Mouse (Mus musculus) kidney, adult 2 months (tissue): ENCODE results near the gene Zscan5b.

Experiments
- CTCF ChIP-seq: fragments of 200-500 bp; conservative IDR thresholded peaks from 2 replicates; pipeline ENCODE4 v1.5.1; 2011; ENCODE audit warnings: low read depth, mild to moderate bottlenecking, control low read depth, low read length, moderate library complexity, mixed read lengths; ENCODE audit not compliant: insufficient read depth, insufficient read length
- POLR2A ChIP-seq: fragments of 200-500 bp; IDR thresholded peaks from one replicate; pipeline ENCODE4 v1.6.1; 2011; ENCODE audit warnings: low read depth, low read length, control low read depth

DNA sequence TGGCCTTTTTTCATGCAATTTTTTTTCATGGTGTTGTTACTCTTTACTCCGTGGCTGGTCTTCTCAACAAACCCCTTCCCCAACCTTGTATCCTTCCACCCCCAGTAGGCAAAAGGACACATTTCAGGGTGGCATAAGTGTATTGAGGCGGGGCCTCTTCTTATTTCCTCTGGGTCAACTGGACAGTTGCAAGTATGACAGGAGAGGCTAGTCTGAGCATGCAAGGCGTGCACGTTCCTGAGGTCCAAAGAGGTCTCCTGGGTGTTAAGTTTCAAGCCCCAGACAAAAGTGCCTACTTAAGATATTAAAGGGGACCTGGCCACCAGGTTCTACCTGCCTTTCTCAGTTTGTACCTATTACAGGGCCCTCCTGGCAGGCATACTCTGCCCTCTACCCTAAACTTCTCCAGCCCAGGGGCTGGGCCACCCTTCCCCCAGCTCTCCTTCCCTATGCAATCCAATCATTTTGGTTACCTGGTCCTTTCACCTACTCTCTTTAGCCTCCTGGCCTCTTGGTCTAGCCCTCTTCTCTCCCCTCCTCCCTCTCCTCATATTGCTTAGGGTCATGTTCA, 62.4 kb downstream of the Zscan5b start:
- no peak for TF ChIP-seq POLR2A
- no peak for TF ChIP-seq CTCF
